Comparison of ENCODE assay signal across 23 mouse cellular contexts in the genomic region with DNA sequence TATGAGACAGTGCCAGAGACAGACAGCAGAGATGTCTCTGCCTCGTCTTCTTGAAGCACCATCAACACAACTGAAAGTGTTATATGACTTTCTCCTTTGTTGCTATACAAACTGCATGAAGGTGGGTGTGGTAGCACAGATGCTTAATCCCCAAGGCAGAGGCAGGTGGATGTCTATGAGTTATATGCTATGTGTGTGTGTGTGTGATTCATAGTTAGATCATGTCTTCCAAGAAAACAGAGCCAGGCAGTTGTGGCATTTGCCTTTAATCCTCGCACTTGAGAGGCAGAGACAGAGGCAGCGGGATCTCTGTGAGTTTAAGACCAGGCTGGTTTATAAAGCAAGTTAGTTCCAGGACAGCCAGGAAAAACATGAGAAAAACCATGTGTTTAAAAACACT.
"Had no signal": no experiment of that assay in that cellular context is flagged by ENCODE, and none has a peak within 500 bp of the region (broad histone marks: within the 10 kb centered on the region; RNA-seq: fewer than 3 reads in every experiment).

No protein-coding gene starts in this region.

- H3K4me2 ChIP-seq: heart, embryonic 11.5 days; heart, embryonic 13.5 days; heart, embryonic 15.5 days; hindbrain, embryonic 13.5 days; hindbrain, embryonic 15.5 days; limb, embryonic 13.5 days; limb, embryonic 15.5 days; liver, embryonic 12.5 days had no signal

- H3K36me3 ChIP-seq: heart, embryonic 13.5 days; heart, embryonic 15.5 days; hindbrain, embryonic 13.5 days; hindbrain, embryonic 15.5 days; limb, embryonic 15.5 days; liver, embryonic 12.5 days had no signal

- DNase-seq: gastrocnemius, postnatal 14 days; gastrocnemius, postnatal 36 days; heart, adult 11 months; heart, adult 2 months; heart, postnatal 14 days; heart, postnatal 36 days; kidney, adult 11 months; kidney, adult 8-10 months; kidney, postnatal 14 days; kidney, postnatal 36 days; layer of hippocampus, adult 9-11 months; layer of hippocampus, postnatal 36 days; left cerebral cortex, postnatal 4 days had no signal

- H3K9ac ChIP-seq: heart, embryonic 13.5 days; heart, embryonic 15.5 days; hindbrain, embryonic 13.5 days; hindbrain, embryonic 15.5 days; limb, embryonic 13.5 days; limb, embryonic 15.5 days; liver, embryonic 12.5 days had no signal

- H3K9me3 ChIP-seq: heart, embryonic 13.5 days; heart, embryonic 15.5 days; hindbrain, embryonic 13.5 days; hindbrain, embryonic 15.5 days; limb, embryonic 13.5 days; limb, embryonic 15.5 days; liver, embryonic 12.5 days had no signal

- H3K27ac ChIP-seq: heart, adult 2 months; heart, embryonic 13.5 days; heart, embryonic 15.5 days; hindbrain, embryonic 13.5 days; hindbrain, embryonic 15.5 days; hindbrain, postnatal 0 days; limb, embryonic 13.5 days; limb, embryonic 15.5 days; liver, embryonic 12.5 days had no signal

- ATAC-seq: hindbrain, postnatal 0 days; intestine, embryonic 16.5 days; liver, embryonic 12.5 days had no signal

- H3K27me3 ChIP-seq: heart, embryonic 13.5 days; heart, embryonic 15.5 days; hindbrain, embryonic 13.5 days; hindbrain, embryonic 15.5 days; limb, embryonic 13.5 days; limb, embryonic 15.5 days; liver, embryonic 12.5 days had no signal

- H3K4me3 ChIP-seq: heart, adult 2 months; heart, embryonic 13.5 days; heart, embryonic 15.5 days; hindbrain, embryonic 13.5 days; hindbrain, embryonic 15.5 days; limb, embryonic 13.5 days; limb, embryonic 15.5 days; liver, embryonic 12.5 days had no signal
